Mouse (Mus musculus): ENCODE data around the gene Ccr7. TPM values are rescaled to one million over a fixed set of nuclear protein-coding genes. Genes with fewer than 3 reads are reported as not detected.
A peak's percentile ranks its signal among the peaks of the same experiment; 100 is the strongest.

Ccr7 gene
- polyA plus RNA-seq, 1 experiment from 2014 or later, result 0.36 TPM

GRCm38 (mm10) chr11:99131463-99131840 lies 23.4 kb downstream of the Ccr7 start:
- H3K4me2 ChIP-seq, result peak overlapping the region; percentile 60
- peaks cover 37% of the 10 kb centered on the region for H3K4me1 ChIP-seq (ENCODE audit: control insufficient read depth, insufficient read depth, low read length)
- no peak for ATAC-seq (replicated peaks; ENCODE audit: insufficient number of reproducible peaks, low FRiP score, low TSS enrichment)
- H3K9ac ChIP-seq (ENCODE audit: low read depth, low read length), result peak overlapping the region; percentile 23; the same call in 1 of the 2 replicates
- H3K9me3 ChIP-seq (replicated peaks; ENCODE audit: control insufficient read depth, low read length), result no peaks in the 10 kb centered on the region
- no peaks in the 10 kb centered on the region for H3K27me3 ChIP-seq (ENCODE audit: control insufficient read depth, insufficient read depth, low read length)
- 22% methylated on average over 12 of the region's 12 CpGs for WGBS (ENCODE audit: insufficient replicate concordance)
- H3K4me3 ChIP-seq (ENCODE audit: low read depth, low read length), result 0 out of 2 replicates have a peak overlapping the region, but pooled peaks have one; percentile 27
- H3K27ac ChIP-seq (ENCODE audit: low read depth, low read length), result 0 out of 2 replicates have a peak overlapping the region, but pooled peaks have one; percentile 46
- no peaks in the 10 kb centered on the region for H3K36me3 ChIP-seq (ENCODE audit: control insufficient read depth, insufficient read depth, low read length)

- no peaks in the 10 kb centered on the region for H3K9me3 ChIP-seq (replicated peaks; ENCODE audit: control insufficient read depth, low read length)
- H3K27ac ChIP-seq (ENCODE audit: low read depth, low read length), result no peak overlapping the region
- H3K4me3 ChIP-seq (ENCODE audit: low read depth, low read length), result no peak overlapping the region
- no peaks in the 10 kb centered on the region for H3K36me3 ChIP-seq (ENCODE audit: control insufficient read depth, insufficient read depth, low read length)
- WGBS (ENCODE audit: insufficient replicate concordance), result 42% methylated on average over 5 of the region's 5 CpGs
- H3K27me3 ChIP-seq (ENCODE audit: control insufficient read depth, insufficient read depth, low read length), result no peaks in the 10 kb centered on the region
- H3K4me1 ChIP-seq (ENCODE audit: control insufficient read depth, insufficient read depth, low read length), result peaks cover 40% of the 10 kb centered on the region
- H3K9ac ChIP-seq (ENCODE audit: low read depth, low read length), result no peak overlapping the region; the same call in 1 of the 2 replicates
- peak overlapping the region; percentile 60; the same call in 1 of the 2 replicates for H3K4me2 ChIP-seq
- ATAC-seq (replicated peaks; ENCODE audit: insufficient number of reproducible peaks, low FRiP score, low TSS enrichment), result no peak
Measured at GRCm38 (mm10) chr11:99130736-99131462, 24.0 kb downstream of the Ccr7 start.

- no peak for ATAC-seq (replicated peaks; ENCODE audit: insufficient number of reproducible peaks, low FRiP score, low TSS enrichment)
- H3K27me3 ChIP-seq (ENCODE audit: control insufficient read depth, insufficient read depth, low read length), result no peaks in the 10 kb centered on the region
- WGBS (ENCODE audit: insufficient replicate concordance), result 39% methylated on average over 2 of the region's 2 CpGs
- no peak overlapping the region for H3K4me3 ChIP-seq (ENCODE audit: low read depth, low read length)
- no peak overlapping the region for H3K9ac ChIP-seq (ENCODE audit: low read depth, low read length)
- H3K9me3 ChIP-seq (replicated peaks; ENCODE audit: control insufficient read depth, low read length), result no peaks in the 10 kb centered on the region
- no peaks in the 10 kb centered on the region for H3K36me3 ChIP-seq (ENCODE audit: control insufficient read depth, insufficient read depth, low read length)
- H3K4me1 ChIP-seq (ENCODE audit: control insufficient read depth, insufficient read depth, low read length), result peaks cover 43% of the 10 kb centered on the region
- no peak overlapping the region for H3K4me2 ChIP-seq
- H3K27ac ChIP-seq (ENCODE audit: low read depth, low read length), result no peak overlapping the region
Measured at GRCm38 (mm10) chr11:99129287-99129686, 25.6 kb downstream of the Ccr7 start.

GRCm38 (mm10) chr11:99127785-99128682 lies 26.8 kb downstream of the Ccr7 start:
- Histone ChIP-seq H3K4me1 (ENCODE audit: control insufficient read depth, insufficient read depth, low read length) (peaks cover 37% of the 10 kb centered on the region), H3K36me3 (ENCODE audit: control insufficient read depth, insufficient read depth, low read length) (no peaks in the 10 kb centered on the region), H3K27ac (ENCODE audit: low read depth, low read length) (peak overlapping the region; percentile 89), H3K4me3 (ENCODE audit: low read depth, low read length) (no peak overlapping the region), H3K9me3 (replicated peaks; ENCODE audit: control insufficient read depth, low read length) (no peaks in the 10 kb centered on the region), H3K27me3 (ENCODE audit: control insufficient read depth, insufficient read depth, low read length) (no peaks in the 10 kb centered on the region), H3K9ac (ENCODE audit: low read depth, low read length) (no peak overlapping the region), H3K4me2 (no peak overlapping the region)
- no peak for ATAC-seq (replicated peaks; ENCODE audit: insufficient number of reproducible peaks, low FRiP score, low TSS enrichment)
- WGBS (ENCODE audit: insufficient replicate concordance), result 69% methylated on average over 18 of the region's 18 CpGs

- peak overlapping the region; percentile 54 for H3K9ac ChIP-seq (ENCODE audit: low read depth, low read length)
- peaks cover 27% of the 10 kb centered on the region for H3K4me1 ChIP-seq (ENCODE audit: control insufficient read depth, insufficient read depth, low read length)
- 11% methylated on average over 5 of the region's 5 CpGs for WGBS (ENCODE audit: insufficient replicate concordance)
Measured at GRCm38 (mm10) chr11:99126482-99127253, 28.2 kb downstream of the Ccr7 start.

GRCm38 (mm10) chr11:99124635-99125029 lies 30.2 kb downstream of the Ccr7 start:
- no peak overlapping the region for H3K9ac ChIP-seq (ENCODE audit: low read depth, low read length)
- H3K4me1 ChIP-seq (ENCODE audit: control insufficient read depth, insufficient read depth, low read length), result peaks cover 27% of the 10 kb centered on the region
- 49% methylated on average over 10 of the region's 10 CpGs for WGBS (ENCODE audit: insufficient replicate concordance)

More at GRCm38 (mm10) chr11:99126482-99127253, 28.2 kb downstream of the Ccr7 start:
- Histone ChIP-seq H3K36me3 (ENCODE audit: control insufficient read depth, insufficient read depth, low read length) (no peaks in the 10 kb centered on the region), H3K27ac (ENCODE audit: low read depth, low read length) (peak overlapping the region; percentile 89), H3K4me2 (peak overlapping the region; percentile 39; the same call in 1 of the 2 replicates), H3K4me3 (ENCODE audit: low read depth, low read length) (no peak overlapping the region), H3K9me3 (replicated peaks; ENCODE audit: control insufficient read depth, low read length) (no peaks in the 10 kb centered on the region), H3K27me3 (ENCODE audit: control insufficient read depth, insufficient read depth, low read length) (no peaks in the 10 kb centered on the region)
- ATAC-seq (replicated peaks; ENCODE audit: insufficient number of reproducible peaks, low FRiP score, low TSS enrichment), result peak; percentile 53; the same call in 1 of the 2 replicates

GRCm38 (mm10) chr11:99123977-99124634 lies 30.8 kb downstream of the Ccr7 start:
- H3K4me3 ChIP-seq (ENCODE audit: low read depth, low read length), result no peak overlapping the region
- no peak overlapping the region for H3K9ac ChIP-seq (ENCODE audit: low read depth, low read length)
- no peaks in the 10 kb centered on the region for H3K36me3 ChIP-seq (ENCODE audit: control insufficient read depth, insufficient read depth, low read length)
- no peak for ATAC-seq (replicated peaks; ENCODE audit: insufficient number of reproducible peaks, low FRiP score, low TSS enrichment)
- no peaks in the 10 kb centered on the region for H3K9me3 ChIP-seq (replicated peaks; ENCODE audit: control insufficient read depth, low read length)
- 33% methylated on average over 15 of the region's 15 CpGs for WGBS (ENCODE audit: insufficient replicate concordance)
- peak overlapping the region; percentile 51; the same call in 1 of the 2 replicates for H3K27ac ChIP-seq (ENCODE audit: low read depth, low read length)
- H3K4me1 ChIP-seq (ENCODE audit: control insufficient read depth, insufficient read depth, low read length), result peaks cover 27% of the 10 kb centered on the region
- no peak overlapping the region for H3K4me2 ChIP-seq
- no peaks in the 10 kb centered on the region for H3K27me3 ChIP-seq (ENCODE audit: control insufficient read depth, insufficient read depth, low read length)

More at GRCm38 (mm10) chr11:99124635-99125029, 30.2 kb downstream of the Ccr7 start:
- Histone ChIP-seq H3K9me3 (replicated peaks; ENCODE audit: control insufficient read depth, low read length) (no peaks in the 10 kb centered on the region), H3K27me3 (ENCODE audit: control insufficient read depth, insufficient read depth, low read length) (no peaks in the 10 kb centered on the region), H3K36me3 (ENCODE audit: control insufficient read depth, insufficient read depth, low read length) (no peaks in the 10 kb centered on the region), H3K4me3 (ENCODE audit: low read depth, low read length) (no peak overlapping the region), H3K4me2 (no peak overlapping the region), H3K27ac (ENCODE audit: low read depth, low read length) (peak overlapping the region; percentile 51; the same call in 1 of the 2 replicates)
- ATAC-seq (replicated peaks; ENCODE audit: insufficient number of reproducible peaks, low FRiP score, low TSS enrichment), result no peak

Data from heart, embryonic 11.5 days (tissue).